Comparison of ENCODE assay signal across 8 mouse cellular contexts in the genomic region with DNA sequence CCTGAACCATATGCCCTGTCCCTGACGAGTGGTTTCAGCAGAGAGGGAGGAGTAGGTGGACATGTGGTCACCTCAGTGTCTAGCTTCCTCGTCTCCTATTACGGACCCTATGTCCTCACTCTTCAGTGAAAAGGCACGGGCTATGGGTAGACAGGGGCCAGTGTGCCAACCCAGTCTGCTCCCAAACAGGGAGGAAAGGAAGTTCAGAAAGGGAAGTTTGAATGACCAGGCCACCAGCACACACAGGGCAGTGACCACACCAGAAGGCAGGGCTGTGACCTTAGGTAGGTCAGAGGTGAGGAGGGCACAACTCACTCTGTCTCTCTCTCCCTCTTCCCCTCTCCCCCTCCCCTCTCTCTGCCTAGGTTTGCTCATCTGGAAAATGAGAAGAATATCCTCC. TPM values are rescaled to one million over a fixed set of nuclear protein-coding genes. Genes with fewer than 3 reads are reported as not detected.
A peak's percentile ranks its signal among the peaks of the same experiment; 100 is the strongest.
DNase-seq lines count a peak whose midpoint lies in the region; ATAC-seq lines count a peak whose summit lies in the region.

No protein-coding gene starts in this region.

- H3K9me3 ChIP-seq in kidney, embryonic 15.5 days (replicated peaks) = no peaks in the 10 kb centered on the region

- H3K4me2 ChIP-seq in kidney, embryonic 15.5 days = peak overlapping the region; percentile 75

- H3K27me3 ChIP-seq in kidney, embryonic 15.5 days = no peaks in the 10 kb centered on the region

- 20% methylated on average over 4 of the region's 4 CpGs for WGBS in kidney, embryonic 15.5 days

- peak overlapping the region; percentile 59 for H3K4me3 ChIP-seq in kidney, embryonic 15.5 days (replicated peaks)

- peaks cover 30% of the 10 kb centered on the region for H3K4me1 ChIP-seq in kidney, embryonic 15.5 days

- DNase-seq in kidney, postnatal 14 days = no peak
- DNase-seq in embryo, embryonic 11 days = peak; percentile 13
- no peak for DNase-seq in urinary bladder, adult 18-20 months (ENCODE audit: low spot score in 2 of 2)
- no peak for DNase-seq in right cerebral cortex, postnatal 4 days
- no peak for DNase-seq in cerebellum, postnatal 14 days

- ATAC-seq in kidney, embryonic 15.5 days (replicated peaks; ENCODE audit: low FRiP score) = 0 out of 2 replicates have a peak, but pooled peaks have one; percentile 12
- peak; percentile 6 for ATAC-seq in inflammation-experienced regulatory T-cells, adult 6 months
- peak; percentile 21 for ATAC-seq in megakaryocyte progenitor cell, adult 5-6 weeks (replicated peaks; ENCODE audit: poor library complexity)

- peak overlapping the region; percentile 45; the same call in 1 of the 2 replicates for H3K27ac ChIP-seq in kidney, embryonic 15.5 days

- peak overlapping the region; percentile 53 for H3K9ac ChIP-seq in kidney, embryonic 15.5 days

- peaks cover 23% of the 10 kb centered on the region for H3K36me3 ChIP-seq in kidney, embryonic 15.5 days

RNA-seq across cellular contexts. Expression of gene Tpcn2, which starts 0.8 kb away (rescaled TPM):
- polyA plus RNA-seq in kidney, embryonic 15.5 days (2015; fragmentation: Nextera tagmentation; extraction: Ambion mirVana) = 8.8 and 9.7 TPM in 2 replicates
- polyA plus RNA-seq in inflammation-experienced regulatory T-cells, adult 6 months (2017; shearing (Covaris generic)) = 1 to 10 TPM; 6.9 to 7.6 (median 7.6) TPM
- total RNA-seq in megakaryocyte progenitor cell, adult 5-6 weeks (2015) = 4.7 and 5.7 TPM in 2 replicates
- total RNA-seq in megakaryocyte progenitor cell, adult 5-6 weeks (2017) = 3.5 and 3.7 TPM in 2 replicates

RNA-seq across cellular contexts. Expression of gene Mrgprf, which starts 17.6 kb away (rescaled TPM):
- polyA plus RNA-seq in kidney, embryonic 15.5 days (2015; fragmentation: Nextera tagmentation; extraction: Ambion mirVana) = 2.5 and 3.7 TPM in 2 replicates
- polyA plus RNA-seq in inflammation-experienced regulatory T-cells, adult 6 months (2017; shearing (Covaris generic)) = not detected
- not detected in 2 replicates for total RNA-seq in megakaryocyte progenitor cell, adult 5-6 weeks (2015)
- total RNA-seq in megakaryocyte progenitor cell, adult 5-6 weeks (2017) = not detected in 2 replicates

RNA-seq across cellular contexts. Expression of gene Mrgprd, which starts 31.6 kb away (rescaled TPM):
- polyA plus RNA-seq in kidney, embryonic 15.5 days (2015; fragmentation: Nextera tagmentation; extraction: Ambion mirVana) = not detected in 2 replicates
- polyA plus RNA-seq in inflammation-experienced regulatory T-cells, adult 6 months (2017; shearing (Covaris generic)) = not detected
- total RNA-seq in megakaryocyte progenitor cell, adult 5-6 weeks (2015) = not detected in 2 replicates
- total RNA-seq in megakaryocyte progenitor cell, adult 5-6 weeks (2017) = not detected in 2 replicates
